Mouse (Mus musculus) thymus, postnatal 36 days (tissue): Measurements from ENCODE around the gene Krt10.

Experiments used
- DNase-seq, 2 experiments: peaks; one replicate each; pipeline ENCODE4 v3.0.0; 2022; ENCODE audit warnings: mixed read lengths in 2 of 2

Krt10 gene

DNA sequence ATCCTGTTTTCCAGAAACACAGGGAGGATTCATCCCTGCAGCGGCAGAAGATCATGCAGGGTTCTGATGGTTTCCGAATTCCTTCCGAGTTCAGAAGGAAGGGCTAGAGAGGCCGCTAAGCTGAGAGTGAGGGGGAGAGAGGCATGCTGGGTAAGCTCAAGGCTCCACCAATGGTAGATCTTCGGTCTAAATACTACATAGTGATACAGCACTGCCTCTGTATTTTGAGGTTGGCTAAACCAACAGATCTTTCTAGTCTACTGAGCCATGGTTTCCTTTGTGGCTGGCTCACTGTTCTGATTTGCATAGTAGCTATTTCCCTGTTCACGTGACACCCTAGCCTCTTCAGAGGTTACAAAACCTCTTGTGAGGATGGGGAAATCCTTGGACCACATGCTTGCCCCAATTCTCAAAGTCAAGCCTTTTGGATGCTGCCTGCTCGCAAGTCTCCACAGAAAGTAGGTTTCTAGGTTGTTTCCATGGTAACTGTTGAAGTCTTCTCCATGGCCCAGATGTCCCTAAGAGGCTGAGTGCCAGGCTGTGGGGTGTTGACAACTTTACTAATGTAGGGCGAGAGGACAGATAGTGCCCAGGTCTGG lies 19.2 kb downstream of the Krt10 start:
- DNase-seq: peak in 1 of 2 experiments; percentile 9

DNA sequence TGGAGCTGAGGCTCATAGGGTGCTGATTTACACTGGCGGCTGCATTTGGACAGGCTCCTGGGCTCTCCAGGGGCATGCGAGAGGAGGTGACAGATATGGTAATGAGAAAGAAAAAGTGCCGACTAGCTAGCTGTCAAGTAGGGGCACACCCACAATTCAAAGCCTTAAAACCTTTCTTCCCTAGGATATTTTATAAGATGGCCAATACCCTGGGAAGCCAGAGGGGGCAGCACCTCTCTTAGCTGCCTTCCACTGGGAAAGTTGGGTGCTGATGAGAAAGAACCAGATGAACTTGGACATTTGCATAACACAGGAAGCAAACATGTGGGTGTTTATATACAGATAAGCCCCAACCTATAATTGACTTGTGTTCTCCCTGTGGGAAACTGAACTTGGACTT lies 19.9 kb downstream of the Krt10 start:
- no peak for DNase-seq

DNA sequence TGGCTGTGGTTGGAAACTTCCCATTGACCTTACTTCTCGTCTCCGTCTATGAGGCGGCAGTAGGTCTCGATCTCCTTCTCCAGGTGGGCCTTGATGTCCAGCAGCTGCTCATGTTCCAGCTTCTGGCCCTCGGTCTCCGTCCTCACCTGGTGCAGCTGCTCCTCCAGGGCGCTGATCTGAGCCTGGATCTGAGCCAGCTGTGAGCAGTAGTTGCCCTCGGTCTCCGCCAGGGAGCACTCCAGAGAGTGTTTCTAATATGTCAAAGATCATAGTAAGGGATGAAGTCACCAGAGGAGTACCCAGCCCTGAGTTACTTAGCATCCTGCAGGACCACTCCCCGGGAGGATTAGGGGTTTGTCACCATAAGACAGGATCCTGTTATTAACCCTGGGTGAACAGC lies 22.4 kb downstream of the Krt10 start:
- DNase-seq: peak in 1 of 2 experiments; percentile 11

DNA sequence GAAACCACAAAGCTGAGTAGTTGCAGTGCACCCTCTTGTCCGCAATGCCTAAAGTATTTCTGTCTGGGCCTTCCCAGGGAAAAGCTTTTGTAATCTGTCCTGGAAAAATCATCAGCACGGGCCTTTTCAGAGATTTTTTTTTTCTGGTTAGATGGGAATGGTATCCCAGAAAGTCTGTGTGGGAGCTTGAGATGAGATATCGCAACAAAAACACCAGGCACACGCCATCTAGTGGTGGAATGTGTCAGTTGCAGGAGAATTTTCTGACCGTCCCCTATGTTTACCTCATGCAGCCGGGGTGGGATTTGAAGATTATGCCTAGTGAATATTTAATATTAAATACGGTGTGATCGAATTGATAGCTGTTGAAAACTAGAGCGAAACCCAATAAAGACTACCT lies 24.8 kb downstream of the Krt10 start:
- no peak for DNase-seq

DNA sequence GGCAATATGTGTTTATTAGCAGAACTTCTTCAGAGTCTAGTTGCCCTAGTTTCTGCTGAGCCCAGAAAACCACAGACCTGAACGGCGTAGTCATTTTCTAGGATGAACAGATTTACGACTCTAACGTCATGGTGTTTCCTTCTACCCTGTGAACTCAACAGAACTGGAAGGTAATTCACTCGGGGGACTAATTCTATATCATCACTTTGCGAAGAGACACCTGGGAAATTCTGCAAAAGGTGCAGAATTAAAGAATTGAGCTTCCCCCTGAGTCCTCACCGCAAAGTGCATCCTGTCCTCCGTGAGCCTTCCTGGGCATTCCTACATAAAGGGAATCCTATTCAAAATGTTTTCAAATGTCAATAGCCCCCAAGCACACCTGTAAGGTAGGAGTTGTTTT lies 27.7 kb downstream of the Krt10 start:
- no peak for DNase-seq

DNA sequence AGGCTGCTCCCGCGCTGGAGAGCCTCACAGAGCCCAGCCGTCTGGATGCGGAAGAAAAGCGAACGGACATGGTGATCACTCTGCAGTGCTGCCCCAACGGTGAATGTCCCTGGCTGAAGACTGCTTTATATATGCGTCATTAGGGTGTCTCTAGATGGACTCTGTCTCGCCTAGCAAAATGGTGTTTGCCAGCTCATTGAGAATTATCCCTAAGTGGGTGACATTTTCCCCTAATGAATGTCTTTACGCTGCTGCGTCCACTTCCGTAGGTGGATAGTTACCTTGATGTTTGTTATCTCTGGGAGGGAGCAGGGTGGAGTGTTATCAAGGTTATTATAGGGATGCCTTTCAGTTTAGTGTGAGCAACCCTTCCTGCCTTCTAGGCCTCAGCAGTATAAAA lies 38.2 kb downstream of the Krt10 start, which contains the start of gene Krt27:
Krt27 (minus strand) TSS at position 101 of the 400 bp plus-strand sequence.
- DNase-seq: no peak

DNA sequence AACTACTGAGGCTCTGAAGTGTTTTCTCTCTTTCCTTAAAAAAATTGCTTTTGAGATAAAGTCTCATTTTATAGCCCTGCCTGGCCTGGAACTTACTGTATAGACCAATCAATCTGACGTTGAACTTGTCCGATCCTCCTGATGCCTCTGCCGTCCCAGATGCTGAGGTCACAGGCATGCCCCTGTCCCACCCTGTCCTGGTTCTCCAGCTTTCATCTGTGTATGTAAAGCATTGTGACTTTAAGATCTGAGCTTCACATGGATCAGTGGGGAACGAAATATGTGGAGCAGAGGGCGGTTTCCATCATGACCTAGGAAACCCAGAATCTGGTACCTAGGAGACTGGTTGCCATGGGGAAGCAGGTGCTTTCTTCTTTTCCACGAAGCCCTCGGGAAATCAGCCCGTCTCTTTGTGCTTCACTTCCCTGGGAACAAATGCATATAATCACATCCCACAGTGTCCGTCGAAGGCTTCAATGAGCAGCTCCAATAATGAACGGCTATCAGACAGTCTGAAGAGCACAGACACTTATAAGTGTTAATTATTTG lies 49.8 kb downstream of the Krt10 start:
- no peak for DNase-seq

DNA sequence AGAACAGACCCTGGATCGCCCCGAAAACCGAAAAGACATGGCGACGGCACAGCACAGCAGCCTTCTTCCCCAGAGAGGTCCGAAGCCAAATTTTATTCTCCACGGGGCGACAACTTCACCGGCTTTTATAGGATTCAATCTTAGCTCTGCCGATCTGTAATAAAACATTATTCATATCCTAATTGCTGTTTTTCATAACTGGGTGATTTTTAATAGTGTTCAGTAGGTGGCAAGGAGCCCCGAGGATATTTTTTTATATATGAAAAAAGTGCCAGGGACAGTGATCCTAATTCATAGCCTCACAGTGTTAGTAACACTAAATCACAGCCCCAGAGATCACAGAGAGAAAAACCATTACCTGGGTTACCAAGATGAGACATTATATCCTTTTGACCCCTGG lies 51.3 kb downstream of the Krt10 start, which contains the start of gene Krt26:
Krt26 (minus strand) TSS at position 101 of the 400 bp plus-strand sequence.
- no peak for DNase-seq
